Mouse (Mus musculus) gastrocnemius, postnatal 14 days (tissue): ENCODE results near the gene Glis1. TPM values are rescaled to one million over a fixed set of nuclear protein-coding genes. Genes with fewer than 3 reads are reported as not detected.

Source experiments
- DNase-seq: peaks from one replicate; pipeline ENCODE4 v3.0.0; 2021; ENCODE audit warnings: mixed read lengths
- intact Hi-C: fragments of 180-260 bp; cut with DNase I; formaldehyde crosslinking; loops from one replicate; pipeline ENCODE4 v1.15.1; 2025; ENCODE audit warnings: low total_unique reads
- total RNA-seq, 2 experiments: library from RNA; stranded (reverse); gene quantifications; 2 replicates each; pipeline ENCODE4 v1.2.3; 2021

Gene Glis1
- total RNA-seq, 2 experiments from 2014 or later = 0.27 to 0.80 TPM

- DNase-seq = no peak
- intact Hi-C loops = loop anchor here (10.0 kb wide), 1 partner anchor 118 kb away; no protein-coding TSS in a partner anchor
Observed at GRCm38 (mm10) chr4:107603208-107603607, 168.8 kb downstream of the Glis1 start.

DNA sequence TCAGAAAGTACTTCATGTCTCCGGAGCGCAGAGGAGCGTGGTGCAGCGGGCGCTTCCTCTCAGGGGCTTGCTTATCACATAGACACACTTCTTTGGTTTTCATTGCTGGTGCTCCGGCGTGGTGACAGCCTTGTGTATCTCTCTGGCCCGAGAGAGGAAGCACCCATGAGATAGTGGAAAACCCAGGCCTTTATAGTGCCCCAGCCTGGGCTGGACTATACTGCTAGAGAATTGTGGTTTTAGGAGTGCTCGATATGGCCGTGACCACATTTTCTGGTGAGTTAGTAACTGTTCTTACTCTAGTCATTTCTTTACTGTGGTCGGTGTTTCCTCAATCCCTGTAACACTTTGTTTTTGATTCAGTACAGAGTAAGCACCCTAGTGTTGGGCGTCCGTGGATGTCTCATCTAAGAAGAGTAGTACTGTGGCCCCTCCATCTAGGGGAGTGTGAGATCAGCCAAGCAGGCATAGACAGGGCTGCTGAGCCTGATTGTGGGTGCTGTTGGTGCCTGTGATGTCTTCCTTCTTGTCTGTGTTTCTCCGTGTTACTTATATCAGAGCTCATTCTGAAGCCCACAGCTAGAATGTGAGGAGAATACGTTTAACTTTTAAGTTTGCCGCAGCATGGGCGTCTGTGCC lies 171.7 kb downstream of the Glis1 start:
- DNase-seq = no peak
- intact Hi-C loops = loop anchor here (10.0 kb wide), 1 partner anchor 121 kb away; no protein-coding TSS in a partner anchor

- DNase-seq = no peak
- intact Hi-C loops = loop anchor here (10.0 kb wide), 1 partner anchor 125 kb away; no protein-coding TSS in a partner anchor
Observed at GRCm38 (mm10) chr4:107609775-107610174, 175.4 kb downstream of the Glis1 start.

DNA sequence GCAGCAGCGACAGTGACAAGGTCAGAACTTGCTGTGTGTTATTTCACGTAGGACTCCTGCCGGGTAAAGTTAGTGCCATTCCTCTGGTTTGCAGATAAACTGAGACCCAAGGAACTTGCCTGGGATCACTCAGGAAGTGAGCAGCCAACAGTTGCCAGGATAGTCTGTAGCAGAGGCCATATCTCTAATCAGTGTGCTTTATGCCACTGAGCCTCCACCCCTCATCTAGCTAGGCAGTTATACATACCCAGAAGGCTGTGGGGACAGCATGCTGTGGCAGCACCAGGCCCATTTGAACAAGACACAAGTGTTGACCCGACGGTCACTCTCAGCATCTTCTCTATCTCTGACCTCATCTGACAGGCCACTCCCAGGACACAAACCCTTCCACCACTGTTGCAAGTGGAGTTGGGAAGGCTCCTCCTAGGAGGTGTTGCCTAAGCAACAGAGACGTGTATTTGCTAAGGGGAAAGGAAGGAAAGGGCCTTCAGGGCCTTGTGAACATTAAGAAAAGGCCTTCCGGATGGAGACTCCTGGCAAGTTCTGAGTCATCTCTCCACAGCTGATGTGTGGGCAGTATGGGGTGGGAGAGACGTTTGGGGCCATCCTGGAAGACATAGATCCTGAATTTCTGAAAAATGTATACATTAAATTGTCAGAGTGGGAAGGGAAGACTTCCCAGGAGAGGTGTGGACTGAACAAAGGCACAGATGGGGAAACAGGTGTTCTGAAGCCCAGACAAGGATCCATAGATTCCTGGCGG lies 177.7 kb downstream of the Glis1 start:
- DNase-seq = no peak
- intact Hi-C loops = no loop called here

- no peak for DNase-seq
- intact Hi-C loops = no loop called here
Observed at GRCm38 (mm10) chr4:107617596-107618230, 183.3 kb downstream of the Glis1 start.

DNA sequence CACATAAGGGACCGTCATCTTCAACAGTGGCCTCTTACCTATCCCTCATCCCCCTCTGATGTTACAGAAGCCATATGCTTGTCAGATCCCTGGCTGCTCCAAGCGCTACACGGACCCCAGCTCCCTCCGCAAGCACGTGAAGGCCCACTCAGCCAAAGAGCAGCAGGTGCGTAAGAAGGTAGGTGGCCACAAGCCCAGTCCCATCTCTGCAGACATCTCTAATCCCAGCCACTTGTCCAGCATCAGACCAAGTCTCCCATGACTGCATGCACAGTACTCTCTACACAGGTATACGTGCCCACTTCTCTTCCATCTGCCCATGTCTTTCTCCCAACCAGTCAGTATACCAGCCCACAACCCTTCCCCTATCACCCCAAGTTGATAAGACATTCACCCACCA lies 185.1 kb downstream of the Glis1 start:
- intact Hi-C loops = no loop called here
- DNase-seq = no peak

DNA sequence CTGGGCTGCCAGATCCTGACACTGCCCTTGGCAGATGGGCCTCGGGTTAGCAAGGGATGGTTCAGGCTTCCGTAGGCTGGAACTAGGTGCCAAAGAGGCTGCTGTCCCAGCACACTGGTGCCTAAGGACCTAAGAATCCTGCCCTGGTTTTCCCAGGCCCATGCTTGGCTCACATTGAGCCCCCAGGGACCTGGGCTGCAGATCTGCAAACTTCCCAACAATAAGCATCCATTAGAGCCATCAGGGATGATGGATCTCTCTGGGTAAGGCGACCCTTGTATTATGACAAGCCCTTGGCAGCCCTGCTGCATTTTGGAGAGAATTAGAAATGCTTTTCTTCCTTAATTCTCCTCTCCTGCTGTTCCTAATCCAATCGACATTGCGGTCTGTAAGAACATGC lies 187.0 kb downstream of the Glis1 start:
- DNase-seq = no peak
- intact Hi-C loops = no loop called here

DNA sequence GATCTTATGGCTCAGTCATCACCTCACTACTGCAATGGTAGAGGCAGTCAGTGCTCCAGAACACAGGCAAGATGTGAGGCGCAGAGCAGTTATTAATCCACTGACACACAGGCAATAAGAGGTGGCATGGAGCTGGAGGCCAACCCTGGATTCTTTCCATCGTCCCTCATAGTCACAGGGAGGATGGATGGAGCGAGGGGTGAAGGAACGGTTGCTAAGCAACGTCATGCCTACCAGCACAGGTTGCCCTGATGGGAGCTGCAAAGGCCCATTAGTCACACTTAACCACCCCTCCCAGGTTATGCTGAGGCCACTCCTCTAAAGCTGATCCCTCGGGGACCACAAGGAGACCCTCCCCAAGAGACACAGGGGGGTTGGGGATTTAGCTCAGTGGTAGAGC lies 187.9 kb downstream of the Glis1 start:
- DNase-seq = no peak
- intact Hi-C loops = no loop called here

- intact Hi-C loops = no loop called here
- DNase-seq = peak; percentile 76
Observed at GRCm38 (mm10) chr4:107623916-107624315, 189.5 kb downstream of the Glis1 start.

- intact Hi-C loops = no loop called here
Observed at GRCm38 (mm10) chr4:107624951-107625350, 190.6 kb downstream of the Glis1 start.

GRCm38 (mm10) chr4:107628226-107628625 lies 193.8 kb downstream of the Glis1 start:
- DNase-seq = no peak
- intact Hi-C loops = no loop called here

More at GRCm38 (mm10) chr4:107624951-107625350, 190.6 kb downstream of the Glis1 start:
- DNase-seq = no peak

DNA sequence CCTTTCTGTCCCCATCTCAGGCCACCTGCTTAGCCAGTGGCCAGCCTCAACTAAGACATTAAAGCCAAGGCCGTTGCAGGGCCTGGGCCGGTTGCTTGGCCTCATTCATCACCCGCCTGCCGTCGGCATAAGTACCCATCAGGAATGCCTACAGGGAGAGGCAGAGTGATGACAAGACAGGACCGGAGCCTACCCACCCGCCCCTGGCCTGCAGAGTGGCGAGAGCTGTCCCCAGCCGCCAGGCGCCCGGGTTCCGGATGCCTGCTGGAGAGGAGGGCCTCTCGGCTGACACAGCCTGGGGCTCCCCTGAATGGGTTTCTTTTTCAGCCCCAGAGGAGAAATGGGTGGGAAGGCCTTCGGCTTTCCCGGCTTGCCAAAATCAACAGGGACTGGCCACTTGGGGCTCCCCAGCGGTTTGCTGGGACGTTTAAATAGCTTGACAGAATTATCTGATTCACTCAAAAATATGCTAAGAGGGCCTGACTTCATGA lies 194.6 kb downstream of the Glis1 start:
- intact Hi-C loops = no loop called here
- DNase-seq = no peak

GRCm38 (mm10) chr4:107634631-107635030 lies 200.2 kb downstream of the Glis1 start:
- intact Hi-C loops = loop anchor here (5.0 kb wide), 1 partner anchor 152 kb away; no protein-coding TSS in a partner anchor
- no peak for DNase-seq

- intact Hi-C loops = loop anchor here (5.0 kb wide), 1 partner anchor 154 kb away; no protein-coding TSS in a partner anchor
- DNase-seq = no peak
Observed at GRCm38 (mm10) chr4:107636099-107636498, 201.7 kb downstream of the Glis1 start.

DNA sequence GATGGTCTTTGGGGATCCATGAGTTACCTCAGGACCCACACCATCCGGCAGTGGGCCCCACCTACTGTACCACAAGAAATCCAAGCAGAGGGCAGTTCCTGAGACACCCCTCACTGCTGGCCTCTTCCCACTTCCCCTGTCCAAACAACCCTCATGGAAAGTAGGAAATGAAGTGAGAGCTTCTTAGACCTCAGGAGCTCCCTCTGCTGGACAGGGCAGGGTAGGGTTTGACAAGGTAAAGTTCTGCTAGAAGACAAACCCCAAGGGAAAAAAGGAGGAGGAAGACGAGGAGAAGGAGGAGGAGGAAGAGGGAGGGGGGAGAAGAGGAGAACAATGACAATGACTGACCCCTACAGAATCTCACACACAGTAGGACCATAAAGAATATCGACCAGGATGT lies 203.3 kb downstream of the Glis1 start:
- peak; percentile 31 for DNase-seq
- intact Hi-C loops = loop anchor here (5.0 kb wide), 1 partner anchor 155 kb away; no protein-coding TSS in a partner anchor

DNA sequence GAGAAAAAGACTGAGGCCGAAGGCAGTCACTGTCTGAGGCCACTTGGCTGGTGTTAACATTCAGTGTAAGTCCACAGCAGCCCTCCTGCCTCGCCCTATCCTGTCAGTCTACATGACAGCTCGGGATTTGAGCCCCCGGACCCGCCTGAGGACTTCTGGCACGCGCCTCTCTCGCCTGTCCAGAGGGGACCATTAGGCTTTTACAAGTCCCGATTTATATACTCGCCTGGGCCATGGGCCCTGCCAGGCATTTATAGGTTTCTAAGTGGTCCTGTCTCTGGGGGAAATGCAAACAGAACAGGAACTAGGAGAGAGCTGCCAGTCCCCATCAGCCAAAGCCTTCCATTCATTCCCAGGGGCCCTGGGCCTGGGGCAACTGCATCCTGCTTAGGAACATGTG lies 203.9 kb downstream of the Glis1 start:
- intact Hi-C loops = loop anchor here (5.0 kb wide), 1 partner anchor 156 kb away; no protein-coding TSS in a partner anchor
- DNase-seq = no peak

DNA sequence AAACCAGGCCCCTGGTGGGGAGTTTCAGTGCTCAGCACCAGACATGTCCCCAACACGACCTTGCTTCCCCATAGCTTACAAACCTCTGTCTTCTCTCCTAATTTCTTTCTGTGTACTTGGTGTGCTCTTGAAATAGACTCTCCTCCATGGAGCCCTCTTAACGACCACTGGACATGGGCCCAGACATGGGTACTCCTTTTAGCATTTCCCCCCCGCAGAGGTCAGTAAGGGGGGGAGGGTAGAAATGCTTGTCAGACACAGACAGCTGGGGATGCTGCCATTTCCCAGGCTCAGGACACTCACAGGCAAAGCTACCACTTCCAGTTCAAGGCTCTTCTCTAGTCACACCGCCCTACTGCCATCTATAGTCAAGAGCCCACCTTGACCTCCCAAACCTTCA lies 207.2 kb downstream of the Glis1 start:
- intact Hi-C loops = no loop called here

GRCm38 (mm10) chr4:107648959-107649485 lies 214.6 kb downstream of the Glis1 start:
- DNase-seq = no peak

More for the DNA sequence above, 207.2 kb downstream of the Glis1 start:
- DNase-seq = no peak

GRCm38 (mm10) chr4:107651021-107651496 lies 216.7 kb downstream of the Glis1 start:
- intact Hi-C loops = loop anchor here (5.0 kb wide), 1 partner anchor 164 kb away; no protein-coding TSS in a partner anchor

More at GRCm38 (mm10) chr4:107648959-107649485, 214.6 kb downstream of the Glis1 start:
- intact Hi-C loops = no loop called here

More at GRCm38 (mm10) chr4:107651021-107651496, 216.7 kb downstream of the Glis1 start:
- no peak for DNase-seq
